Mouse (Mus musculus) liver, postnatal 0 days (tissue): Measurements from ENCODE around the gene Anln.
A peak's percentile ranks its signal among the peaks of the same experiment; 100 is the strongest.

Experiments used
- CTCF ChIP-seq: sonication (generic); IDR thresholded peaks from 2 replicates; pipeline ENCODE4 v1.5.1; 2016; ENCODE audit warnings: antibody characterized with exemption, low read depth
- EP300 ChIP-seq: IDR thresholded peaks from 2 replicates; pipeline ENCODE4 v1.6.1; 2016; ENCODE audit warnings: antibody characterized with exemption, low read depth, mild to moderate bottlenecking

DNA sequence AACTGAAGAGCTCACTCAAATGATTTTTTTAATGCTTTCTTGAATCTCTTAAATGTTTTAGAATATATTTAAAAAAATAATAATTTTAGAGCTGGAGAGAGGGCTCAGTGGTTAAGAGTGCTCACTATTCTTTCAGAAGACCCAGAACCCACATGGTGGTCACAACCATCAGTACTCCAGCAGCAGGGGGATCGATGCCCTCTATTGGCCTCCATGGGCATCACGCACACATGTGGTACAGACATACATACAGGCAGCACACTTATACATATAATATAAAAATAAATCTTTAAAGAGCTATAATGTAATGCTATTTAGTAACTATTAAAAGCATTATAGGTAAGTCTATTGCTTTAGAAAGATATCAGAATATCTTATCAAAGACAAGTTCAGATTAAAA is 51.8 kb downstream of the Anln start:
- TF ChIP-seq CTCF (peak; percentile 16; the same call in 1 of the 2 replicates), EP300 (no peak)
